Mouse (Mus musculus) layer of hippocampus, adult 9-10 months (tissue): ENCODE results near the gene Tmem242.

Experiments
- DNase-seq: peaks from one replicate; pipeline ENCODE4 v3.0.0; 2022; ENCODE audit warnings: low spot score

Tmem242 gene

DNA sequence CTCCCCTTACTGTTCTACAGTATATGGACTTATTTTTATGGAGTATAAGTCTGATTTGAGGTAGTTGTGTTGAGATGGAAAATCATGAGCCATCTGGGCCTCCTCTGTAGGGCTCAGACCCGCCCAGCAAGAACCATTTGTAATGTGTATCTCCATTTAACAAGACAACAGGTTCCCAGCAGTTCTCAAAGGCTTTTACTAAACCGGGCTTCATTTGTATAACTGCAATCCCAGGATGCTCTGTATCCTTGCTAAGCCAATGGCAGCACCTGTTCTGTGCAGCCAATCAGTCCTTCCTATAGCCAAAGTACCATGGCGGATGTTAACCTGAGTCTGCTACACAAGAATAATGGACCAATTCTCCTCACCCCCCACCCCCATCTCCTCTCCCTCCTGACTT lies 23.5 kb downstream of the Tmem242 start:
- DNase-seq, result no peak

DNA sequence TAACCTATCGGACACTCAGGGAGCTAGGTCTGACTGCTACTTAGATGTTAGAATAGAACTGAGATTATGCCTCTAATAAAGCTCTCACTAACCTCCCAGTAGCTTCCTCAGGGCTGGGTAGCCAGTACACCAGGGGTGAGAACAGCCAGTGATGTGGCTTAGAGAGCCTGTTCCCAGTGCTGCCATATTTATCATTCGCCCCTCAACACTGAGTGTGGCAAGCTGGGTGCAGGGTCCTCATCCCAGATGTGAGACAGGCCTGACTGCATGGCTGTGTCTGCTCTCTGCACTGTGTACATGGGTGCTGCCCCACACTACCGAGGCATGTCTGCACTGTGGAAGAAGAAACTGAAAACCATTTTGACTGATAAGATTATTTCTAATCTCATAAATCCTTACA lies 26.0 kb downstream of the Tmem242 start:
- DNase-seq, result no peak

DNA sequence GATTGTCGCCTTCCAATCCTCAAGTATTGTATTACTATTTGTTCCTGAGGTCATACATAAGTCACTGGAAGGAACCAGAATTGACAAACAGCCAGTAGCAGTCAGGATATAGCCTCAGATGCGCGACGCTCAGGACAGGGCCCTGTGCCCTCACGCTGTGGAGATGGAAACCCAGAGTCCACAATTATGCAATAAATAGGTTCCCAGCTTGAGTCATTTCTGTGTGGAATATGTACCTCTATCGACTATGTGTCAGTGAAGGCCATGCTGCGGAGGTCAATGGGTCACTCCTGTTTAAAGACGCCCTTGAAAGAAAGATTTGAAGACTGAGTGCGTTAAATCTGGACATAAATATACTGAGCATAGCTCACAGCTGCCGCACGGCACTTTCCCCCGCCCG lies 26.7 kb downstream of the Tmem242 start:
- no peak for DNase-seq

DNA sequence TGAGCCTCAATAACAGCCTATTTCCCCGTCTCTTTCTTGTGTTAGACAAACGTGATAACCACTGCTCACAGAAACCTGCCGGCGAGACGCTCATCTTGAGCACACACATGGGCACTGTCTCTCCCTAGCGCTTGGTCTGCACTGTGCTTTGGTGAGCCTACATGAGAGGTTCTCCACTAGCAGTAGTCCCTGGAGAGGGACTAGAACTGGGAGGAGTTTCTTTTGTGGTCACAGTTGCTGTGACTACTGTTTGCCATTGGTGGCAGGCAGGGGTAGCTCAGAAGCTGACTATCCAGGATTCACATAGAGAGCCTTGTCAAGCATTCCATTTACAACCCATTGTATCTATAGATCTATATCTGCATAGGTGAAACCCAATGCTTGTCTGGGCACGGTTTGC lies 27.3 kb downstream of the Tmem242 start:
- no peak for DNase-seq

DNA sequence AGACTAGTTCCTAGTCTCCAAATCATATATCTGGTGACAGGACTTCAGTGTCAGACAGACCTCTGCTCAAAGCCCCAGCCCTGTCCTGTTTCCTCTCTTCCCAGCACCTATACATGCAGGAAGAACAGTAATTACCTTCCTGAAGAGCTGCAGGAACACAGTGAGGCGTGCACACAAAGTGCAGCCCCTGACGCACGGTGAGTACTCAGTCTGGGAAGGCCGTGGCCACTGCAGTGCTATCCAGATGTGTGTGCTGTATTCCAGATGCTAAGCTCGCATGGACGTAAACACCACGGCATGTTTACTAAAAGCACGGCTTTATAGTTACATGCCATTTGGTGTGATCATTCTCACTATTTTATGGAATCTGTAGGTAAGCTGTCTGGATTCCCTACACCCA lies 27.8 kb downstream of the Tmem242 start:
- no peak for DNase-seq

DNA sequence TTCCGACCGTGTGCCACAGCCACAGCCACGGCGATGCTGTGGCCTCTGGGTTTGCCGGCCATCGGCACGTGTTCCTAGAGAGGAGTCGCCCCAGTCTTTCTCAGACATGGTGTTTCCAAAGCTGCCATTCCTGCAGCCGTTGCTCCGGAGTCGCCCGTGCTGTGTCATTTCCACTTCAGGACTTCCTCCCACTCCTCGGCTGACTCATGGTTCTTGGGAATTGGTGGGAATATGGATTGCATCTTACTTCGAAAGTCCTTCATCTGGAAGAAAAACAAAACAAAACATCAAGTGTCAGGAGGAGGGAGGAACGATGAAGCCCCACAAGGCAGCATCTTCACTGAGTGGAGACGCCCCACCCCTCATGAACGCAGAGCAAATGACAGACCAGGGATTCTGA lies 28.9 kb downstream of the Tmem242 start:
- DNase-seq, result no peak

DNA sequence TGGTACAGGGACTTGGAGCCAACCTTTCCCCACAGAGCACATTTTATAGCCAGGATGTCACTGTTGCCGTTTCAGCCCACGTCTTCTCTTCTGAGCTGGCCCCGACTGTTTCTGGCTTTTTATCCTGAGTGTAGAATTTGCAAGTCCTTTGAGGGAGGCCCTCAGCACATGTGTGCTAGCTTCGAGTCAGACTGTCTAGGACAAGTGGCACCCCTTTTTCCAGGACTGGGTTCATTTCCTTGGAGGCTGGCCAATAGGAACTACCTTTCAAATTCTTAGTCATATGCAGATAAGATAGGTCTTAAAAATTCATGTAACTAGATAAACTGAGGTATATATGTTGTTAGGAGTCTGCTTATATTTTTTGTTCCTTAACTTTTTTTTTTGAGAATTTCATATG lies 29.7 kb downstream of the Tmem242 start:
- no peak for DNase-seq

DNA sequence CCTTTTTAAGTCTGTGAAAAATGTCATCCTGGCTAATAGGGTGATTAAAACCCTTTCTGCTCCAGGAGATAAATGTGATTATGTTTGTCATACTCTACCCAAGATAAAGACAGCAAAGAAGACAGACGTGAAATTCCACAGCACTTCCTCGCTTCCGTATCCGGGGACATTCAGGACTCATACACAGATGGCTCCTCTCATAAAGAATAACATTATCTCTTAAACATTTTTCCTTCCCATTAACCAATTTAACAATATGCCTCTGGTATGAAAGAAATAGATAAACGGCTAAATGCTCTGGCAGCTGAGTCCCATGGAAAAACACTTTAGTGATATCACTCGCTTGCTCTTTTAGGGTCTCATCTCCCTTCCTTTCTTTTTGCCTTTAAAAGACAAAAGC lies 33.0 kb downstream of the Tmem242 start:
- DNase-seq, result no peak

DNA sequence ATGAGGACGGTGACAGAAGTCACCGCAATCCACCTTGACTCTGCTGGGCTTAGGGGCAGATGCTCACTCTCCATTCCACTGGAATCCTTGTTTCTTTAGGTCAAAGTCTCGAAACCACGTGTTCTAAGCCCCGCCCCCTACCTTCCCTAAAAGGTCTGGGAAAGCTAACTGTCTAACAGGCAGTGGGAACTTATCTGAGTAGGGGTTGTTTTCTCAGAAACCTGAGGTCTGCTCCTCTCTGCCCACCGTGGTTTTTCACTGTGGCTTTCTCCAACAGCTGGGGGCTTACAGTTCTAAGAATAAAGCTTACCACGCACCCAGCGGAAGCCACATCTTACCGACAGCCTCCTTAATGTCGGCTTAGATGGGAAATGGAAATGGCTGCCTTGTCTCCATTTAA lies 33.5 kb downstream of the Tmem242 start:
- no peak for DNase-seq

DNA sequence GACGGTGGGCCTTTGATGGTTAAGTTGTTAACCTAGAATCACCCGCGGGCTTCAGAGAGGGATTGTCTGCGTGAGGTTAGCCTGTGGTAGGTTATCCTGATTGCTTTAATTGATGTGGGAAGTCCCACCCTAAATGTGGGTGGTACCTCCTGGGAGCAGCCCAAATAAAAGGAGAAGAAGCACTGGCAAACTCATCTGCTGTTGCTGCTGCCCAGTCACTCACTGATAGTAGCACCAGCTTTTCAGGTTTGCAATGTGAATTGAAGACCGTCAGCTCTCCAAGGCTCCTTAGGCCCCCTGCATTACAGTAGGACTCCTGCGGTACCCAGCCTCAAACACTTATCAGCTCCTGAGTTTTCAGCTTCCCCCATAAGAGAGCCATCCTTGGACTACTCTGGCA lies 36.2 kb downstream of the Tmem242 start:
- DNase-seq, result no peak

DNA sequence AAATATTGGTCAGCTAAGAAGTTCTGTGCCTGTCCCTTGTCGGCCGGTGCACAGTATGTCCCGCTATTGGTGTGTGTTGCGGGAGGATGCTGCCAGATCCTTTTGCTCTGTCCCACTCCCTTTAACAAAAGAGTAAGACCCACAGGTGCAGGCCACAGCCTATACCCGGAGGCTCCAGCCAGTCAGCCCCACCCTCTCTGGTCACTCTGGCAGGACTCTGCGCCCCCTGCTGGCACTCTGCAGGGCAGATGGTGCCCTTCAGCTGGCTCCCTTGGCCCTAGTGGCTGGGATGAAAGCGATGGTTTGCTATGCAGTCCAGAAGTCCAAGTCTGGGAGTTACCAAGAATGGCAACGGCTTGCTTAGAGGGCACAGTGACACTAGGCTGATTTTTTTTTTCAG lies 37.4 kb downstream of the Tmem242 start:
- DNase-seq, result peak; percentile 39

DNA sequence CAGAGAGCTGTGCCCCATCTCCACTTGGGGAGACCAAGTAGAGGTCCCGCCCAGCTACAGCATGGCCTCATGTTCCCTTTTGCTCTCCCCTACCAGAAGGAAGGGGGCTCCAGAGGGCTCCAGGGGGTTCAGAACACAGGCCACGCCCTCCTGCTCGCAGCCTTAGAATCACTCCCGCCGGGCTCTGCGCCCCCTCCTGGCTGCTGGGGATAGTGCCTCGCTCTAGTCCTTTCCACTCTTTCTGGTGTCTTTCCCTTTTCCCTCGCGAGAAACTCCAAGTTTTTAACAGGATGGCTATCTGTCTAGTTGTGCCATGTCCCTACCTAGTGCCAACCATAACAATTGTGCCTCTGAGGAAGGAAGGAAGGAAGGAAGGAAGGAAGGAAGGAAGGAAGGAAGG lies 38.0 kb downstream of the Tmem242 start:
- no peak for DNase-seq

DNA sequence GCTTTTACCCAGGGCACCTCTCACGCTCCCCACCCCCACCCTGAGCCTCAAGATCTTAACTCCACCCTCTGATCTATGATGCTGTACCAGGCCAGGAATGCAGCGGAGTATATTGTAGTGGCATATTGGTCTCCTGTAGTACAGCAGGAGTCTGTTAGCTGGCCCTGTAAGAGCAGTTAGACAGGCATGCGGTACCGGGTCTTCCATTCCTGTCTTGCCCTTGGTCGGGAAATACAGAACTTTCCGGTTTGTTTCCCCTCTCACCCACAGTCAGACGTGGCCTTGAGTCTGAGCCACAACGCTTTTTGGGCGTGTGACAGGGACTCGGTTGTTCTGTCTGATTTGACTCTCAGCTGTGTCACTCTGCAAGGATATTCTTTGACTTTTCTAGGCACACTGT lies 38.8 kb downstream of the Tmem242 start:
- DNase-seq, result no peak

DNA sequence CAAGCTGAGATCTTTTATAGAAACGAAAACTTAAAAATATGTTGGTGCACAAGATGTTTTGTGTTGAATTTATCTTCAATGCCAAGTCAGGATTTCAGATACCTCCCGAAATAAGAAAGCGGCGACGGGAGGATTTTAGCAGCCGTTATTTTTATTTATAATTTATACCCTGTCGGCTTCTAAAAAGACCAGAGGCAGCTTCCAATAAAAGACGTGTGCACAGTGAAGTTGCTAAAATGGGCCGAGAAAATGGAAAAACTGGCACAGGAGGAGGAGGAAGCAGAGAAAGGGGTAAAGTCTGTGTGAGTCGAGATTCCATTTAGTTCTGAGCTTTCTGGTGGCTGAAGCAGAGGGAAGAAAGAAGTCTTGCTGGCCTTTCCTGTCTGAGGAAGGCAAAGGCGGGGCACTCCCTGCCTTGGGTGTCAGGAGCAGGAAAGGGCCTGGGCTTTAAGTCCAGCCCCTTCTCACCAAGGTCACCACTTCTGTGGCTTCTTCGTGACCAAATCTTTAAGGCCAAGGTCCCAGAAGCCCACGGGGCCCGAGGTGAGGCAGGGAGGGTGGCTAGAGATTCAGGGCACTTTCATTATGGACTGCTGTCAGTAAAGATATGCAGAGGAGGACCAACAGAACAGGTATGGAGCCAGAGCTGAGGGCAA lies 39.5 kb downstream of the Tmem242 start:
- no peak for DNase-seq

DNA sequence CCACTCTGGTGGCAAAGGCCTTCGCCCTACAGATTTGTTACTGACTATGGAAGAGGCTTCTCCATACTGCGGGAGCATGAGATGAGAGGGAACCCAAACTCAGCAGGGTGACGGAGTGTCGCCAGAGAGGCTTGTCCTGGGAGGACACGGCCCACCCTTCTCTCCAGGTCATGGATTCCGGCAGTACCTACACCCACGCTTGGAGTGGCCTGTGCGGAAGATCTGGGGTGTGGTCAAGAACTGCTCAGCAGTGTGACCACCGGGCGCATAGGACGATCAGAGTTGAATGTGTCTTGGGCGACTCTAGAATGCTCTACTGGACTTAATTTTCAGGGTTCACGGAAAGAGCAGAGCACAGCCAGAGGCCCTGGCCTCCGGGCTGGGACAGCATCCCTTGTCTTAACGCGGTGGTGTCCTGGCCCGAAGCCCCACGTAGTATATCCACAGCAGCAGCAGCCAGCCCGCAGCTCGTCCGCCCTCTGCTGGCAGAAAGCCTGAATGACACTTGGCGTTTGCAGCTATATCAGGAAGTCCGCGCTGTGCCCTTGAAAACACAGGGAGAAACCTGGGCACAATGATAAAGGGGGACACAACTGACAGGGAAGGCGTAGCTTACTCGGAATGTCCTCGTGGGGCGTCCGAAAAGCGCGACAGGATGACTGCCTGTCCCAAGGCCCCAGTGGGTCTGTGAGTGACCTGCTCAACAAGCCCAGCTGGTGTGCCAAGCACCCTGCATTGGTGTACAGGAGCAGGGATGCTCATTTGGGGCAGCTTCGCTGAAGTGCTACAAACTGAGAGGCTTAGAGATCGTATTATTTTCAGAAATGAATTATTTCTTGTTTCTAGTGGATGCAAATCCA lies 42.7 kb downstream of the Tmem242 start:
- DNase-seq, result peak; percentile 75

DNA sequence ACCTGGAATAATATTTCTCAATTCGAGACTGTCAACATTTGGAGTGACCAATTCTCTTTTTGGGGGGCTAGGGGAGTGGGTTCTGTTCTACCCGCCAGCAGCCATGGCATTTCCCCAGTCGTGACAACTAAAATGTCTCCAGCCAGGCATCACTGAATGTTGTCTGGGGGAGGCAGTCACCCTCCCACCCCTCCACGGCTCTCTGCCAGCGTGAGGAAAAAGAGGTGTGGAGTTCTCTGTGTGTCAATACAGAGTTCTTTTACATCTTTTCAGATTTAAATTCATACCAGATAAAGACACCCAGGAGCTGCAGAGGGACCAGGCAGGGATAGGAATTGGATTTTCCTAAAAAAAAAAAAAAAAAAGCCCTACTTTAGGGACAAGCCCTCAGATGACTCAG lies 43.8 kb downstream of the Tmem242 start:
- no peak for DNase-seq

DNA sequence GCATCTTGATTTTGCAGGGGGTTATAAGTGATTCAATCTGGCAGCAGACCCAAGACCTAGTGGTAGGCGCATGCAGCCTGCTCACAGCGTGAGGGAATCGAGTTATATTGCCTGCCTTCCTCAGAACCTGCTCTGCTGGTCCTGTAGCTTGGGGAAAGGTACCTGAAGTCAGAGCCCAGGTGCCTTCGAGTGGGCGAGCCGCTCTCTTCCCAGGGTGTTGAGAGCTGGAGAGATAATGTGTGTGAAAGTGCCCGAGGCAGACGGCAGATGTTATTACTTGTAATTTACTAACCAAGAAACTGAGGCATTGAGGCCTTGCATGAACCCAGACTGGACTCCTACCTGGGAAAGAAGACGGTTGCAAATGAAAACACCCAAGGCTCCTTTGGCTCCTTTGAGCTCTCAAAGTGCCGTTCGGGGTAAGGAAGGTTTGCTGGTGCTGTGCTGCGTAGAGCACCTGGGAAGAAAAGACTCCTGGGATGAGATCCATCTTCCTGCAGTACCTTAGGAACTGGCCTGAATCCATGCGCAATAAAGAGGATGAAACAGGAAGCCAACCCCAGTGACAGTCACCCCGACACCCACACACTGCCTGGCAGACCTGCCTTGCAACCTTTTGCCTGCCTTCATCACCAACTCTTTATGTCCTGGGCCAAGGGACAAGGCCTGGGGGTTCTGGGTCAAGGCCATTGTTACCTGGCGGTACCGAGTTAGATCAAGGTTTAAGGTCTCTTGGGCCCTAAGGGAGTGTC lies 44.4 kb downstream of the Tmem242 start:
- DNase-seq, result no peak

DNA sequence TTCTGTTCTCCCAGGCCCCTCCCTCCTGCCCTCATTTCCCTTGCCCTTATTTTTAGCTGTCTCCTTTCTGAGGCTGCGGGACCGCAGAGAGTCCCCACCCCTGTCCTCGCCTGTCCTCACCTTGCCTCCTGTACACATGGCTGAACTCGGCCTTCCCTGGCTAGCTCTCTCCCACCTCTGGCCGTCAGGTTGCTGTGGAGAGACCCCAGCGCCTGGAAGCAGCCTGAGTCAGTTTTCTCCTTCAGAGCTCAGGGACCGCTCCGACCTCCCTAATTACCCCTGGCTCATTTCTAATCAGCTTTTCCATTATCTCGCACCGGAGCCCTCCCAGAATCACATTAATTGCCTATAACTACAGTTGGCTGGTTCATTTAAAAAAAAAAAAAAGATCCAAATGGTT lies 49.4 kb downstream of the Tmem242 start:
- no peak for DNase-seq

DNA sequence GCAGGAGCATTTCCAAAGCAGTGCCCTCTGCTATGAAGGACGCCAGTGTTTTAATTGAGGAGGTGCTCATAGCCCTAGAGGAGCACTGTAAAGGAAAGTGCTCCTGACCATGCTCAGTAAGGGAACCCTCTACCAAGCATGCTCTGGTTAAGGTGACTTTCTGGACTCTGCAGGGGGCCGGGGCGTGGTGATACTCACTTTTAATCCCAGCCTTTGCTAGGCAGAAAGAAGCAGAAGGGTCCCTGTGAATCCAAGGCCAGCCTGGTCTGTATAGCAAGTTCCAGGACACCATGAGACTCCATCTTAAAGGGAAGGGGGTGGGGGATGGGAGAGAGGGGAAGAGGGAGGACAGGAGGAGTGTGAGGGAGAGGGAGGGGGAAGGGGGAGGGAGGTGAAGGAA lies 51.7 kb downstream of the Tmem242 start:
- no peak for DNase-seq

DNA sequence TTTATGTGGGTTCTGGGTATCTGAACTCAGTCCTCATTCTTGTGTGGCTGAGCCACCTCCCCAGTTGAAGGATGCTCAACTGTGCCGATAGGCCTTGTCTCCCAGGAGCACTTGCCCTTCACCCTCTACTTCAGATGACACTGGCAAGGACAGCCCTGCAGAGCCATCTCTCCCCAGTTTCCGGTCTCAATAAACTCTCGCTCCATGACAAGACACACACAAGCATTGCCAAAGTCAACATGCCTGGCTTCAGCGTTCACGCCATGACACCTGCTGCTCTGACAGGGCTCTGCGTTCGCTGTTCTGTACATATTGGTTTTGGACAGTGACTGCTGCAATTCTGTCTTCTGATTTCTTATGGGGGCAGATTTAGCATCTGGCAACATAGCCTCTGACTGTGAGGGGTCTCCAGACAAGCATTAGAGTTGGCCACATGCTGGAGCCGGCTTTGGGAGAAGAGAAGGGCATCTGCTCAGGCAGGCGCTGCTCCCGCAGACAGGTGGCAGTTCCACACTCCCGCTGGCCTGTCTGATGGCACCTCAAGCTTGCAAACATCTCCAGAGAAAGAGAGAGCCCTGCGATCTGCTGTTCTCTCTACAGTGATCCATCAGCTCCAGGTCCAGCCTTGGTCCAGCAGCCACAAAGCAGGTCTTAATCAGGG lies 53.0 kb downstream of the Tmem242 start:
- DNase-seq, result no peak

DNA sequence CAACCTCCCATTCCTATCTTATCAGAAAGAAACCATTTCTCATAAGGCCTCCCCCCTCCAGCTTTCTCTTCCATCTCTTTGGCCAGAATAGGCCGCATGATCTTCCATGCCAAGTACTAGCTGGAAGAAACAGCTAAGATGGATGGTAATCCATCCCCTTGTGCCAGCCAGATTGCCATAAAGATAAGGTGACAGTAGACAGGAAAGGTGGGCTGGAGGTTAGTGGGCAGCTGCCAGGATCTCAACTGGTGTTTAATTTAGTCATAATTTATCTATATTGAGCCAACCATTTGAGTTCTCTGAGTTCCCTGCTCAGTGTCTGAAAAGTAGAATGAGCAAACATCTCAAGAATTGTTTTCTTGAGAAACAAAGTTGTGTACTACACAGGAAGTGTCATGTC lies 54.4 kb downstream of the Tmem242 start:
- DNase-seq, result no peak

DNA sequence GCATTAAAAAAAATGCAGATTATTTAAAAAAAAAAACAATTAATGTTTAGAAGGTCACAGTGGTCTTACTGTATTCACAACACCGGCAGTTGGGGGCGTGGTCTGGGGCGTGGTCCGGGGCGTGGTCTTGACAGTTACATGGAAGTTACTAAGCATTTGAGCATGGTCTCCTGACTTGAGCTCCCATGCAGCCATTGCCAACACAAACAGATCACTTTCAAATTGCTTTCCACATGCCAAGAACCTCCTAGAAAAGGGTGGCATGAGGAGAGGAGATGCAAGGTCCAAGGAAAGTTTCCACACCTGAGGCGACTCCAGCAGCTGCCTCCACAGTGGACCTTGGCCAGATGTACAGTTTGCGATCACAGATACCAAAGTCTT lies 62.1 kb downstream of the Tmem242 start:
- no peak for DNase-seq
